Mouse (Mus musculus): ENCODE data around the gene Tmem161a. TPM values are rescaled to one million over a fixed set of nuclear protein-coding genes. Genes with fewer than 3 reads are reported as not detected.
A peak's percentile ranks its signal among the peaks of the same experiment; 100 is the strongest.

The Tmem161a gene
- total RNA-seq, 2 experiments from 2014 or later = 99.2 to 103 TPM

- DNase-seq = peak; percentile 65 to 70
- intact Hi-C loops (cut with DNase I) = no loop called here
Measured at GRCm38 (mm10) chr8:70158069-70158853, 13.9 kb upstream of the Tmem161a start.

GRCm38 (mm10) chr8:70159211-70159610 lies 12.9 kb upstream of the Tmem161a start:
- intact Hi-C loops (cut with DNase I) = no loop called here
- DNase-seq = no peak

GRCm38 (mm10) chr8:70160015-70160414 lies 12.1 kb upstream of the Tmem161a start:
- no peak for DNase-seq
- intact Hi-C loops (cut with DNase I) = no loop called here

GRCm38 (mm10) chr8:70163316-70163715 lies 8.8 kb upstream of the Tmem161a start:
- intact Hi-C loops (cut with DNase I) = no loop called here
- DNase-seq = no peak

GRCm38 (mm10) chr8:70166504-70167110 lies 5.5 kb upstream of the Tmem161a start:
- intact Hi-C loops (cut with DNase I) = loop anchor here (1.0 to 2.0 kb wide), 4 partner anchors 62 to 292 kb away; no protein-coding TSS in a partner anchor
- peak; percentile 74 to 80 for DNase-seq

GRCm38 (mm10) chr8:70170116-70170515 lies 2.0 kb upstream of the Tmem161a start:
- no peak for DNase-seq
- intact Hi-C loops (cut with DNase I) = no loop called here

- DNase-seq = no peak
- intact Hi-C loops (cut with DNase I) = no loop called here
Measured at GRCm38 (mm10) chr8:70170748-70171147, 1.4 kb upstream of the Tmem161a start.

GRCm38 (mm10) chr8:70171240-70171639 lies 916 bp upstream of the Tmem161a start:
- intact Hi-C loops (cut with DNase I) = no loop called here

GRCm38 (mm10) chr8:70173320-70173719 lies 1.2 kb downstream of the Tmem161a start:
- DNase-seq = no peak
- intact Hi-C loops (cut with DNase I) = loop anchor here (2.0 kb wide), 1 partner anchor 43 kb away; the partner anchor contains the start of gene Nr2c2ap

More at GRCm38 (mm10) chr8:70171240-70171639, 916 bp upstream of the Tmem161a start:
- DNase-seq = no peak

- DNase-seq = no peak
- intact Hi-C loops (cut with DNase I) = no loop called here
Measured at GRCm38 (mm10) chr8:70174079-70174478, 1.9 kb downstream of the Tmem161a start.

- intact Hi-C loops (cut with DNase I) = no loop called here
- no peak for DNase-seq
Measured at GRCm38 (mm10) chr8:70178231-70178630, 6.1 kb downstream of the Tmem161a start.

GRCm38 (mm10) chr8:70179082-70179481 lies 6.9 kb downstream of the Tmem161a start:
- intact Hi-C loops (cut with DNase I) = loop anchor here (1.0 kb wide), 1 partner anchor 44 kb away; no protein-coding TSS in a partner anchor

GRCm38 (mm10) chr8:70181212-70181902 lies 9.2 kb downstream of the Tmem161a start:
- DNase-seq = no peak
- intact Hi-C loops (cut with DNase I) = no loop called here

More at GRCm38 (mm10) chr8:70179082-70179481, 6.9 kb downstream of the Tmem161a start:
- no peak for DNase-seq

- intact Hi-C loops (cut with DNase I) = no loop called here
- DNase-seq = no peak
Measured at GRCm38 (mm10) chr8:70181903-70182252, 9.7 kb downstream of the Tmem161a start.

- intact Hi-C loops (cut with DNase I) = no loop called here
Measured at GRCm38 (mm10) chr8:70183194-70183593, 11.0 kb downstream of the Tmem161a start.

GRCm38 (mm10) chr8:70188707-70189106 lies 16.6 kb downstream of the Tmem161a start:
- DNase-seq = no peak
- intact Hi-C loops (cut with DNase I) = no loop called here

More at GRCm38 (mm10) chr8:70183194-70183593, 11.0 kb downstream of the Tmem161a start:
- no peak for DNase-seq

- no peak for DNase-seq
- intact Hi-C loops (cut with DNase I) = no loop called here
Measured at GRCm38 (mm10) chr8:70193238-70193637, 21.1 kb downstream of the Tmem161a start.

- intact Hi-C loops (cut with DNase I) = no loop called here
- no peak for DNase-seq
Measured at GRCm38 (mm10) chr8:70194191-70194590, 22.0 kb downstream of the Tmem161a start.

GRCm38 (mm10) chr8:70195762-70196161 lies 23.6 kb downstream of the Tmem161a start:
- intact Hi-C loops (cut with DNase I) = no loop called here
- DNase-seq = no peak

GRCm38 (mm10) chr8:70197603-70198002 lies 25.4 kb downstream of the Tmem161a start:
- intact Hi-C loops (cut with DNase I) = no loop called here
- DNase-seq = no peak

GRCm38 (mm10) chr8:70200098-70200681 lies 28.0 kb downstream of the Tmem161a start:
- DNase-seq = peak; percentile 17 to 43
- intact Hi-C loops (cut with DNase I) = loop anchor here (2.0 kb wide), 1 partner anchor 23 kb away; no protein-coding TSS in a partner anchor
